Mouse (Mus musculus): ENCODE data around the gene Stk17b. TPM values are rescaled to one million over a fixed set of nuclear protein-coding genes. Genes with fewer than 3 reads are reported as not detected.
"Not testable (repeated sequence)": the region's sequence is repeated elsewhere in the genome, so short reads cannot be mapped to it uniquely, and the experiment has no call there.

Stk17b gene
- total and polyA plus RNA-seq, 2 experiments from 2014 or later: 4.1 to 7.8 TPM

- TF ChIP-seq CTCF (IDR thresholded peaks at IDR 0.05; ENCODE audit: low read depth): no peak
- no peaks in the 10 kb centered on the region for H3K36me3 ChIP-seq (ENCODE audit: insufficient read depth)
- H3K4me3 ChIP-seq (ENCODE audit: low read depth, low read length): no peak overlapping the region
- no peaks in the 10 kb centered on the region for H3K27me3 ChIP-seq (ENCODE audit: insufficient read depth, low read length)
- H3K9ac ChIP-seq: no peak overlapping the region
- ATAC-seq (no peak), DNase-seq (no peak)
- no peaks in the 10 kb centered on the region for H3K4me1 ChIP-seq (ENCODE audit: insufficient read depth)
- no peak overlapping the region for H3K4me2 ChIP-seq (ENCODE audit: low read depth)
- WGBS: 93% methylated on average over 3 of the region's 3 CpGs
- H3K9me3 ChIP-seq (ENCODE audit: low read length): no peaks in the 10 kb centered on the region
- no peak overlapping the region for H3K27ac ChIP-seq (ENCODE audit: low read depth, low read length)
These were observed 12.1 kb downstream of the Stk17b start for GRCm38 (mm10) chr1:53772967-53773366.

- 91% methylated on average over 6 of the region's 6 CpGs for WGBS
- Histone ChIP-seq H3K27ac (ENCODE audit: low read depth, low read length) (no peak overlapping the region), H3K4me2 (ENCODE audit: low read depth) (no peak overlapping the region), H3K9ac (no peak overlapping the region), H3K4me1 (ENCODE audit: insufficient read depth) (no peaks in the 10 kb centered on the region), H3K36me3 (ENCODE audit: insufficient read depth) (no peaks in the 10 kb centered on the region), H3K27me3 (ENCODE audit: insufficient read depth, low read length) (no peaks in the 10 kb centered on the region), H3K9me3 (ENCODE audit: low read length) (no peaks in the 10 kb centered on the region), H3K4me3 (ENCODE audit: low read depth, low read length) (no peak overlapping the region)
- ATAC-seq (no peak), DNase-seq (no peak)
- no peak for TF ChIP-seq CTCF (IDR thresholded peaks at IDR 0.05; ENCODE audit: low read depth)
These were observed 13.5 kb downstream of the Stk17b start for GRCm38 (mm10) chr1:53771476-53771875.

- no peak overlapping the region for H3K4me3 ChIP-seq (ENCODE audit: low read depth, low read length)
- H3K27ac ChIP-seq (ENCODE audit: low read depth, low read length): no peak overlapping the region
- H3K36me3 ChIP-seq (ENCODE audit: insufficient read depth): no peaks in the 10 kb centered on the region
- H3K27me3 ChIP-seq (ENCODE audit: insufficient read depth, low read length): no peaks in the 10 kb centered on the region
- ATAC-seq (no peak), DNase-seq (no peak)
- TF ChIP-seq CTCF (IDR thresholded peaks at IDR 0.05; ENCODE audit: low read depth): no peak
- no peaks in the 10 kb centered on the region for H3K9me3 ChIP-seq (ENCODE audit: low read length)
- no peak overlapping the region for H3K4me2 ChIP-seq (ENCODE audit: low read depth)
- H3K9ac ChIP-seq: no peak overlapping the region
- no peaks in the 10 kb centered on the region for H3K4me1 ChIP-seq (ENCODE audit: insufficient read depth)
- 72% methylated on average over 2 of the region's 2 CpGs for WGBS
These were observed 18.9 kb downstream of the Stk17b start for GRCm38 (mm10) chr1:53766112-53766511.

- H3K9ac ChIP-seq: no peak overlapping the region
- H3K27me3 ChIP-seq (ENCODE audit: insufficient read depth, low read length): no peaks in the 10 kb centered on the region
- no peak overlapping the region for H3K4me3 ChIP-seq (ENCODE audit: low read depth, low read length)
- ATAC-seq (no peak), DNase-seq (no peak)
- H3K27ac ChIP-seq (ENCODE audit: low read depth, low read length): no peak overlapping the region
- no peak for TF ChIP-seq CTCF (IDR thresholded peaks at IDR 0.05; ENCODE audit: low read depth)
- no peaks in the 10 kb centered on the region for H3K36me3 ChIP-seq (ENCODE audit: insufficient read depth)
- no peak overlapping the region for H3K4me2 ChIP-seq (ENCODE audit: low read depth)
- no peaks in the 10 kb centered on the region for H3K4me1 ChIP-seq (ENCODE audit: insufficient read depth)
- 87% methylated on average over 4 of the region's 4 CpGs for WGBS
- no peaks in the 10 kb centered on the region for H3K9me3 ChIP-seq (ENCODE audit: low read length)
These were observed 27.7 kb downstream of the Stk17b start for GRCm38 (mm10) chr1:53757316-53757715.

GRCm38 (mm10) chr1:53753501-53753900 is 31.5 kb downstream of the Stk17b start:
- not testable (repeated sequence) for DNase-seq; ATAC-seq; H3K4me3 ChIP-seq (ENCODE audit: low read depth, low read length); H3K4me2 ChIP-seq (ENCODE audit: low read depth); H3K36me3 ChIP-seq (ENCODE audit: insufficient read depth); H3K27me3 ChIP-seq (ENCODE audit: insufficient read depth, low read length); H3K4me1 ChIP-seq (ENCODE audit: insufficient read depth); H3K9ac ChIP-seq; H3K27ac ChIP-seq (ENCODE audit: low read depth, low read length); H3K9me3 ChIP-seq (ENCODE audit: low read length)
- WGBS: 66% methylated on average over 2 of the region's 2 CpGs

GRCm38 (mm10) chr1:53751144-53751543 is 33.9 kb downstream of the Stk17b start:
- no peaks in the 10 kb centered on the region for H3K36me3 ChIP-seq (ENCODE audit: insufficient read depth)
- no peak for DNase-seq
- 77% methylated on average over 1 of the region's 1 CpGs for WGBS

GRCm38 (mm10) chr1:53750697-53751096 is 34.3 kb downstream of the Stk17b start:
- H3K27me3 ChIP-seq (ENCODE audit: insufficient read depth, low read length); H3K36me3 ChIP-seq (ENCODE audit: insufficient read depth); H3K27ac ChIP-seq (ENCODE audit: low read depth, low read length); ATAC-seq; H3K4me2 ChIP-seq (ENCODE audit: low read depth); H3K9ac ChIP-seq; H3K9me3 ChIP-seq (ENCODE audit: low read length); DNase-seq; H3K4me1 ChIP-seq (ENCODE audit: insufficient read depth); H3K4me3 ChIP-seq (ENCODE audit: low read depth, low read length): not testable (repeated sequence)
- 85% methylated on average over 7 of the region's 7 CpGs for WGBS

More at GRCm38 (mm10) chr1:53751144-53751543, 33.9 kb downstream of the Stk17b start:
- Histone ChIP-seq H3K27ac (ENCODE audit: low read depth, low read length) (no peak overlapping the region), H3K9ac (no peak overlapping the region), H3K4me1 (ENCODE audit: insufficient read depth) (no peaks in the 10 kb centered on the region), H3K4me3 (ENCODE audit: low read depth, low read length) (no peak overlapping the region), H3K9me3 (ENCODE audit: low read length) (no peaks in the 10 kb centered on the region), H3K4me2 (ENCODE audit: low read depth) (no peak overlapping the region), H3K27me3 (ENCODE audit: insufficient read depth, low read length) (no peaks in the 10 kb centered on the region)
- TF ChIP-seq CTCF (IDR thresholded peaks at IDR 0.05; ENCODE audit: low read depth): no peak
- ATAC-seq: no peak

- not testable (repeated sequence) for DNase-seq; H3K27ac ChIP-seq (ENCODE audit: low read depth, low read length); H3K36me3 ChIP-seq (ENCODE audit: insufficient read depth); H3K9ac ChIP-seq; H3K27me3 ChIP-seq (ENCODE audit: insufficient read depth, low read length); H3K4me2 ChIP-seq (ENCODE audit: low read depth); H3K9me3 ChIP-seq (ENCODE audit: low read length); H3K4me1 ChIP-seq (ENCODE audit: insufficient read depth); H3K4me3 ChIP-seq (ENCODE audit: low read depth, low read length); ATAC-seq
- WGBS: 59% methylated on average over 1 of the region's 1 CpGs
These were observed 35.1 kb downstream of the Stk17b start for GRCm38 (mm10) chr1:53749881-53750385.

Data from forebrain, postnatal 0 days (tissue).